Mouse (Mus musculus) adrenal gland (tissue): Measurements from ENCODE around the gene 1500011B03Rik.
"Not testable (repeated sequence)": the region's sequence is repeated elsewhere in the genome, so short reads cannot be mapped to it uniquely, and the experiment has no call there.

Experiments used
- intact Hi-C: fragments of 180-260 bp; cut with DNase I; formaldehyde crosslinking; loops from one replicate; pipeline ENCODE4 v1.15.1; 2025
- long read RNA-seq, 2 experiments: library from polyadenylated mRNA; unstranded; transcript quantifications; one replicate each; pipeline ENCODE4 v2.0.0; 2020; ENCODE audit warnings: borderline replicate concordance in 1 of 2; ENCODE audit not compliant: insufficient replicate concordance in 1 of 2

The 1500011B03Rik gene
- long read RNA-seq, experiment 1, transcript 1500011B03Rik-201 (2 exons, 579 nt): minor isoform, 5 of 33 reads
- long read RNA-seq, experiment 1, transcript 1500011B03Rik-203 (2 exons, 1,333 nt): major isoform, 15 of 33 reads
- long read RNA-seq, experiment 1, transcript 1500011B03Rik-205 (2 exons, 947 nt): minor isoform, 12 of 33 reads
- long read RNA-seq, experiment 1, partial matches to known transcripts: 0 of 33 reads
- long read RNA-seq, experiment 1, other reads (novel, unspliced or antisense): 1 of 33 reads
- long read RNA-seq, experiment 2, transcript 1500011B03Rik-203 (2 exons, 1,333 nt): major isoform, 26 of 40 reads
- long read RNA-seq, experiment 2, transcript 1500011B03Rik-205 (2 exons, 947 nt): minor isoform, 5 of 40 reads
- long read RNA-seq, experiment 2, transcript 1500011B03Rik-201 (2 exons, 579 nt): minor isoform, 7 of 40 reads
- long read RNA-seq, experiment 2, partial matches to known transcripts: 0 of 40 reads
- long read RNA-seq, experiment 2, other reads (novel, unspliced or antisense): 2 of 40 reads

DNA sequence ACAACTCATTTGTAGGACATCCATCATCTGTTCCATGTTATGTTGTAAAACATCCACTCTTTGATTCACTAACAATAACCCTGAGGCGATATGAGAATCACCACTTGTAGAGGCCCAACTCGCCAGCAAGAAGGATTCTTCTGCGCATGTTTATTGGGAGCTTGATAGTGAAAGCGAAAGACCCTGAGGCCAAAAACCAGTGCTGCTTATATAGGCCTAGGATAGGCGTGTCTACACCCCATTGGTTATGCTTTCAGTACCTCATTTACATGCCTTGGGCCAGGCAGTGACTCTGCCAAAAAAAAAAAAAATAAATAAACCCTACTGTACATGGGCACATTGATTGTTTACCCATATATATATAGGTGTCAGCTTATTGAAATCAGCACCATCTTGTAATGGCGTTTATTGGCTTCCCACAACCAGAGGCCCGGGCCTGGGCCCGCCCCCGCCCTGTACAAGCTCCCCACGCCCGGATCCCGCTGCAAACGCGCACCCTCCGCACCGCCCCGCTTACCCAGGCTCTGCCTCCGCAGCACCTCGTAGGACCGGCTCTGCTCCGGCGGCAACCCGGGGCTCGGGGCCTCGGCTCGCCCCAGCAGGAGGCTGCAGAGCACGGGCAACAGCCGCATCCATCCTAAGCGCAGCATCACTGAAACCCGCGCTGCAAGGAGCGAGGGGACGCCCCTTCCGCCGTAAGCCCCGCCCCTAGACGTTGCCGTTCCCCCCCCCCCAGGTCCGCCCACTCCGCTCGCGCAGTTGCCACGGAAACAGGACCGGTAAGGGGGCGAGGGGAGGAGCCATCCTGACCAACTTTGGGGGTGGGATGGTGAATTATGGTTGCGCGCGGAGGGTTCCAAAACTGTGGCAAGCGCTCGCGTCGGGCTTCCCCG, at the start of gene 1500011B03Rik:
Gene 1500011B03Rik, minus strand, starts transcription at position 673 of the 893 bp plus-strand sequence.
- intact Hi-C loops: loop anchor here (5.0 kb wide), 1 partner anchor 79 kb away; no protein-coding TSS in a partner anchor

GRCm38 (mm10) chr5:114865279-114865678, 42.0 kb upstream of the 1500011B03Rik start:
- intact Hi-C loops: no loop called here

GRCm38 (mm10) chr5:114864813-114865212, 41.5 kb upstream of the 1500011B03Rik start:
- intact Hi-C loops: no loop called here

- intact Hi-C loops: no loop called here
Observed at GRCm38 (mm10) chr5:114861730-114862129, 38.5 kb upstream of the 1500011B03Rik start.

GRCm38 (mm10) chr5:114859253-114859652, 36.0 kb upstream of the 1500011B03Rik start:
- intact Hi-C loops: no loop called here

GRCm38 (mm10) chr5:114858582-114858981, 35.3 kb upstream of the 1500011B03Rik start, which contains the start of gene Gm9936:
Gene Gm9936 (minus strand): TSS chr5:114858682.
- intact Hi-C loops: no loop called here

DNA sequence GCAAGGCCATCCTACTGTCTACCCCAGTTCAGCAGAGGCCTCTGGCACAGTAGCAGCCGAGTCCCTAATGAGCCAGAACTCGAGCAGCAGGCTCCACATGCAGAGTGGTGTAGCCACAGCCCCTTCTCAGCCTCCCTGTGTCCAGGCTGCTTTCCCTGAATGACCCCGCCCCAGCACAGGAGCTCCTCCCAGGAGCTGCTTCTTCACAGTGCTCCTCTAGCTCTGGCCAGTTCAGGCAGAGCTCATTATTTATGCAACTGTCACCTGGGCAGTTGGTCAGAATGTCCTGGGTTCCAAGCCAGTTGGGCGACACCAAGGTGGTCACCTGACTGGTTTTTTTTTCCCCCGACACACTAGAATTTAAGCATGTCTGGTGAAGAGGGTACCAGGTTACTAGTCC, 30.1 kb upstream of the 1500011B03Rik start, which contains the start of gene 4930519G04Rik:
Gene 4930519G04Rik, plus strand, starts transcription at position 301 of the 400 bp plus-strand sequence.
- intact Hi-C loops: not testable (repeated sequence)

DNA sequence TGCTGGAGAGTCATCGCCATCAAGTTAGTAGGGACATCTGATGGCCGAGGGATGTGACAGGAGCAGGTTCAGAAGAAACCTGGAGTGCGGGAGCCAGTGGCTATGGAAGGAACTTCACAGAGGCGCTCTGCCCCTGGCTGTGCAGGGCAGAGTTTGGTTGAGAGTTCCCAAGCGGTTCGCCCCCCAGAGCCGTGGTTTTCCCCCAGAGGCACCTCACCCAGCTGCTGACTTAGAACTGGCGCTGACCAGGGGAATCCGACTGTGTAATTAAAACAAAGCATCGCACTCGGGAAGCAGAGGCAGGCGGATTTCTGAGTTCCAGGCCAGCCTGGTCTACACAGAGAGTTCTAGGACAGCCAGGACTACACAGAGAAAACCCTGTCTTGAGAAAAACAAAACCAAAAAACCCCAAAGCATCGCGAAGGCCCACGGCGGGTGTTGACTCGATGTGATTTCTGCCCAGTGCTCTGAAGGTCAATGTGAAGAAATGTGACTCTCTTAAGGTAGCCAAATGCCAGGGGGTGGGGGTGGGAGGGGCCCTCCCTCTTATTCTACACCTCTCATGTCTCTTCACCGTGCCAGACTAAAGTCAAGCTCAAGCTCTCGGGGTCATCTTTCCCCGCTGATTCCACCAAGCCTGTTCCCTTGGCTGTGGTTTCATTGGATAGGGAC, 28.4 kb upstream of the 1500011B03Rik start:
- intact Hi-C loops: no loop called here

DNA sequence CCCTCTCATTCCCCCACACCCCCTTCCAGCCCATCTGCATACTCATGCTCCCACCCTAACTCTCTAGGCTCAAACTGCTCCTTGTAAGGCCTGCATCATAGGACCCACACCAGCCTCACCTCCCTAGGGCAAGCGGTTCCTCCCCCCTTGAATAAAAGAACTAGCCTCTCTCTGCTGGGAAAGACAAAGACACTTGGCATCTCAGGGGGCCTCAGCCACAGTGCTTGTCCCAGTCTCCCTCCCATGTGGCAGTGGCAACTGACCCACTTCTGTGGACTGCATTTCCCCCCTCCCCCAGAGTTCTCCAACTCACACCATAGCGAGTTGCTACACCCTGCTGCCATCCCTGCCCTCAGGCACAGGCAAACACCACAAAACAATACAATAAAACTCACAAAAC, 21.1 kb upstream of the 1500011B03Rik start:
- intact Hi-C loops: not testable (repeated sequence)

DNA sequence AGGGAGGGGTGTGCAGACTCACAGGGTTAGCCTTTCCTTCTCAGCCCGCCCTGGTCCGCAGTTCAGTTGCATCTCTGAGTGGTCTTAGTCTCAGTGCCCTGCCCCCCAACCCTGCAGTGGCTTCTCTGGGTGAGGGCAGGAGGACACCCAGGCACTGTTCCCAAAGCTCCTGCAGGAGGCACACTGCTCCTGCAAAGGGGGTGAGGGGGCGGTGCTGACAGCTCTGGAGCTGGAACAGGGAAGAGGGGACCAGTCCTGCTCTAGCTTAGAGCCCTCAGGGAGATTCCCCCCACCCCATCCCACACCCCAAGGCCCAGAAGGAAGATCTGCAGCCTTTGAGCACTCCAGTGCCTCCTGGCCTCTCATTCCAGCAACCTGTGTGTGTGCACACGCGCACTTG, 19.4 kb upstream of the 1500011B03Rik start:
- intact Hi-C loops: no loop called here

DNA sequence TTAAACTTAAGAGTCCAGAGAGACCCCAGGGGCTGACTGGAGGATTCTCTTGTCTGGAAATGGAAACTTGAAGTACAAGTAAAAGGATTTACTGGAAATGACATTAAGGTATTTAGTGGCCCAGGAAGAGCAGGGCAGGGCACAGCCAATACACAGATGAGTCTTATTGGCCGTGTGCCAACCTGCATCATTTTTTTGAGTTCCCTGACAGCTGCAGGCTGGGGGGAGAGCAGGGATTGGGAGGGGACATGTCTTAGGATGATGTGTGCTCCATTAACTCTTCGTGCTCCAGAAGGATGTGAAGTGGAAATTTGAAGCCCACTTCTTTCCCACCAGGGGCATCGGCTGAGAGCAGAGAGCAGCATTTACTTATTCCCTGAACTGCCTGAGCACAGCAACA, 18.9 kb upstream of the 1500011B03Rik start:
- intact Hi-C loops: not testable (repeated sequence)

GRCm38 (mm10) chr5:114840481-114840880, 17.2 kb upstream of the 1500011B03Rik start:
- intact Hi-C loops: not testable (repeated sequence)

DNA sequence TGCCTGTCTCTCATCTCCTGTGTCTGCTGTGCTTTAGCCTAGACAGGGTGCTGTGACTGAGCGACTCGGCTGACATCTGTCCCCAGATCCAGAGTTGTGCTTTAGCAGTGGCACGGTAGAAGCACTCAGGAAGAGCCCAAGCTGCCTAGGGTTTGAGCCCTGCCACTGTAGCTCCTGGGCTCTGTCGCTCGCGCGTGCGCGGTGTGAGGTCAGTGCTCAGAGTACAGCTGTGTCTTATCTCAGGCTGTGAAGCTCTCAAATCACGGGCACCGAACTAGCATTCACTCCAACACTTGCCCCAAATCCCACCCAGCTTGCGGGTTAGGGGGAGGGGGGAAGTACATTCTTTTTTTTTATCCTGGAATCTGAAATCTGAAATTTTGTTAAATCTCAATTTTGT, 13.6 kb upstream of the 1500011B03Rik start:
- intact Hi-C loops: no loop called here

DNA sequence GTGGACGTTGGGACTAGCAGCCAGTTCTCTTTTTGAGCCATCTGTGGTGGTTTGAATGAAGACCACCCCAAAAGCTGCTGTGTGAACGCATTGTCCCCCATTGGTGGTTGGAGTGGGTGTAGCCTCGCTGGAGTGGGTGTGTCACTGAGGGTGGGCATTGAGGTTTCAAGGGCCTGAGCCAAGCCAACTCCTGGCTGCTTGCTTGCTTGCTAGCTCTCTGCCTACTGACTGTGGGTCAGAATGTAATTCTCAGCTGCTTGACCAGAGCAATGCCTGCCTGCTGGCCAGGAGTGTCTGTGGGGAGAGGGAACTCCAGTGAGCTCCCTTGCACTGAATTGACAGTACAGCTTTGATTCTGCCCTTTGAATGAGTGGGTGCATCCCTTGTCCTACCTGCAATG, 6.5 kb upstream of the 1500011B03Rik start:
- intact Hi-C loops: no loop called here

GRCm38 (mm10) chr5:114827427-114827826, 4.2 kb upstream of the 1500011B03Rik start:
- intact Hi-C loops: no loop called here

- intact Hi-C loops: no loop called here
Observed at GRCm38 (mm10) chr5:114825978-114826691, 2.9 kb upstream of the 1500011B03Rik start.

DNA sequence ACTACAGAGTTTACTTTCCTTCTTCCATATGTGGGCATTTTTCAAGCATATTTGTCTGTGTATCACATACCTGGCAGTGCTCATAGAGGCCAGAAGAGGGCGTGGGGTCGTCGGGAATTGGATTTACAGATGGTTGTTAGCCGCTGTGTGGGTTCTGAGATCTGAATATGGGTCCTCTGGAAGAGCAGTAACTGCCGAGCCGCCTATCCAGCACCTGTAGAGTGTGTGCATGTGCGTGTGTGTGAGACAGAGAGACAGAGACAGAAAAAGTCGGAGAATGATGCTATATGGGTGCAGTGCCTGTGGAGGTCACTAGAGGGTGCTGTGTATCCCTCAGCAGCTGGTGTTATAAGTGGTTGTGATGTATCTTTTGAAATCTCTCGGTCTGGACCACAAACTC, 929 bp upstream of the 1500011B03Rik start:
- intact Hi-C loops: loop anchor here (5.0 kb wide), 1 partner anchor 78 kb away; no protein-coding TSS in a partner anchor

GRCm38 (mm10) chr5:114818124-114818523, 5.1 kb downstream of the 1500011B03Rik start:
- intact Hi-C loops: no loop called here

GRCm38 (mm10) chr5:114816599-114816998, 6.7 kb downstream of the 1500011B03Rik start:
- intact Hi-C loops: no loop called here

DNA sequence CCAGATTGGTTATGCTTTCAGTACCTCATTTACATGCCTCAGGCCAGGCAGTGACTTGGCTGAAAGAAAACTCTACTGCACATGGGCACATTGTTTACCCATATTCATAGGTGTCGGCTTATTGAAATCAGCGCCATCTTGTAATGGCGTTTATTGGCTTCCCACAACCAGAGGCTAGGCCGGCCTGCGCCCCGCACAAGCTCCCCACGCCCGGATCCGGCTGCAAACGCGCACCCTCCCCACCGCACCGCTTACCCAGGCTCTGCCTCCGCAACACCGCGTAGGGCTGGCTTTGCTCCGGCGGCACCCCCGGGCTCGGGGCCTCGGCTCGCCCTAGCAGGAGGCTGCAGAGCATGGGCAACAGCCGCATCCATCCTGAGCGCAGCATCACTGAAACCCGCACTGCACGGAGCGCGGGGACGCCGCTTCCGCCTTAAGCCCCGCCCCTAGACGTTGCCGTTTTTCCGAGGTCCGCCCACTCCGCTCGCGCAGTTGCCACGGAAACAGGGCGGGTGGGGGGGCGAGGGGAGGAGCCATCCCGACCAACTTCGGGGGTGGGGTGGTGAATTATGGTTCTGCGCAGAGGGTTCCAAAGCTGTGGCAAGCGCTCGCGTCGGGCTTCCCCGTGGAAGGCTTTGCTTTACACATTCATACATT, 9.6 kb downstream of the 1500011B03Rik start:
- intact Hi-C loops: no loop called here
